Mouse (Mus musculus) liver, embryonic 14.5 days (tissue): ENCODE measurements around the gene Mllt11.

Source experiments
- CTCF ChIP-seq: IDR thresholded peaks from 2 replicates; pipeline ENCODE4 v1.5.1; 2016; ENCODE audit warnings: antibody characterized with exemption, low read depth, control low read depth
- EP300 ChIP-seq: IDR thresholded peaks from 2 replicates; pipeline ENCODE4 v1.6.1; 2016; ENCODE audit warnings: antibody characterized with exemption, low read depth

GRCm38 (mm10) chr3:95267855-95268254 is 35.9 kb upstream of the Mllt11 start:
- TF ChIP-seq CTCF: no peak
- no peak for TF ChIP-seq EP300
